Comparison of ENCODE assay signal across 27 mouse cellular contexts in genomic region chr4:89181656-89182055, GRCm38 (mm10). TPM values are rescaled to one million over a fixed set of nuclear protein-coding genes. Genes with fewer than 3 reads are reported as not detected.
DNase-seq lines count a peak whose midpoint lies in the region; ATAC-seq and TF ChIP-seq lines count a peak whose summit lies in the region.
"Had no signal": no experiment of that assay in that cellular context is flagged by ENCODE, and none has a peak within 500 bp of the region (broad histone marks: within the 10 kb centered on the region; RNA-seq: fewer than 3 reads in every experiment).

No protein-coding gene starts in this region.

- H3K36me3 ChIP-seq in embryonic facial prominence, embryonic 11.5 days (replicated peaks; ENCODE audit: control insufficient read depth, insufficient read depth, low read depth, low read length): peaks cover 4% of the 10 kb centered on the region
- H3K36me3 ChIP-seq in embryonic facial prominence, embryonic 10.5 days (replicated peaks): peaks cover 60% of the 10 kb centered on the region
- peaks cover 57% of the 10 kb centered on the region for H3K36me3 ChIP-seq in heart, embryonic 10.5 days
- no peaks in the 10 kb centered on the region for H3K36me3 ChIP-seq in heart, adult 2 months (ENCODE audit: control insufficient read depth, insufficient read depth, low read length)
- H3K36me3 ChIP-seq in stomach, postnatal 0 days (ENCODE audit: control insufficient read depth, insufficient read depth, low read length): peaks cover 3% of the 10 kb centered on the region; the same call in 1 of the 2 replicates
- H3K36me3 ChIP-seq: G1E had no signal

- H3K27me3 ChIP-seq in embryonic facial prominence, embryonic 11.5 days (ENCODE audit: control insufficient read depth, insufficient read depth, low read length): no peaks in the 10 kb centered on the region
- H3K27me3 ChIP-seq in embryonic facial prominence, embryonic 10.5 days (replicated peaks; ENCODE audit: low read depth, poor library complexity, severe bottlenecking): no peaks in the 10 kb centered on the region
- no peaks in the 10 kb centered on the region for H3K27me3 ChIP-seq in heart, embryonic 10.5 days (ENCODE audit: insufficient read depth, poor library complexity, severe bottlenecking)
- H3K27me3 ChIP-seq in heart, adult 2 months (ENCODE audit: control insufficient read depth, insufficient read depth, low read length): no peaks in the 10 kb centered on the region
- H3K27me3 ChIP-seq in stomach, postnatal 0 days (ENCODE audit: control insufficient read depth, insufficient read depth, low read length): no peaks in the 10 kb centered on the region
- H3K27me3 ChIP-seq: CH12.LX; embryonic facial prominence, embryonic 12.5 days; embryonic facial prominence, embryonic 15.5 days; forebrain, embryonic 12.5 days had no signal

- TF ChIP-seq EP300 in heart, adult 2 months (IDR thresholded peaks at IDR 0.05; ENCODE audit: insufficient read depth, low read depth, low read length): no peak
- no peak for TF ChIP-seq EP300 in stomach, postnatal 0 days (optimal IDR thresholded peaks at IDR 0.05)

- TF ChIP-seq CTCF in heart, adult 2 months (IDR thresholded peaks at IDR 0.05): no peak
- TF ChIP-seq CTCF in stomach, postnatal 0 days (IDR thresholded peaks at IDR 0.05; ENCODE audit: low read depth): no peak

- no peak for DNase-seq in embryonic facial prominence, embryonic 11.5 days (ENCODE audit: low spot score)
- DNase-seq in embryonic facial prominence, embryonic 10.5 days (ENCODE audit: low spot score): no peak
- peak; percentile 70 for DNase-seq in heart, embryonic 10.5 days (ENCODE audit: low spot score)
- no peak for DNase-seq in heart, adult 2 months
- DNase-seq in spleen, postnatal 4 days (ENCODE audit: low spot score in 2 of 2): peak; percentile 8 to 51
- DNase-seq in spleen, postnatal 36 days (ENCODE audit: low spot score in 2 of 2): no peak
- DNase-seq in stomach, postnatal 0 days (ENCODE audit: low spot score): no peak
- no peak for DNase-seq in cerebellum, adult 8-10 months
- DNase-seq: adrenal gland, adult 2 months; adrenal gland, postnatal 10 days; adrenal gland, postnatal 25 days; B cell, adult 2 months; cerebellum, adult 11 months; cerebellum, adult 18-20 months; cerebellum, adult 9-10 months; cerebellum, postnatal 10 days; cerebellum, postnatal 25 days had no signal

- no peak overlapping the region for H3K27ac ChIP-seq in embryonic facial prominence, embryonic 11.5 days (replicated peaks; ENCODE audit: low read depth, low read length)
- no peak overlapping the region for H3K27ac ChIP-seq in embryonic facial prominence, embryonic 10.5 days (replicated peaks)
- no peak overlapping the region for H3K27ac ChIP-seq in heart, embryonic 10.5 days
- H3K27ac ChIP-seq in heart, adult 2 months: no peak overlapping the region
- no peak overlapping the region for H3K27ac ChIP-seq in stomach, postnatal 0 days (replicated peaks)
- H3K27ac ChIP-seq: embryonic facial prominence, embryonic 12.5 days; embryonic facial prominence, embryonic 15.5 days; forebrain, embryonic 10.5 days; forebrain, embryonic 12.5 days had no signal

- TF ChIP-seq POLR2A in heart, adult 2 months (IDR thresholded peaks at IDR 0.05; ENCODE audit: insufficient read depth, low read depth, low read length): no peak

- no peak overlapping the region for H3K4me3 ChIP-seq in embryonic facial prominence, embryonic 11.5 days (ENCODE audit: low read depth, low read length)
- H3K4me3 ChIP-seq in embryonic facial prominence, embryonic 10.5 days: no peak overlapping the region
- H3K4me3 ChIP-seq in heart, embryonic 10.5 days: no peak overlapping the region
- H3K4me3 ChIP-seq in heart, adult 2 months: no peak overlapping the region
- H3K4me3 ChIP-seq in stomach, postnatal 0 days (ENCODE audit: low read depth, low read length): no peak overlapping the region
- H3K4me3 ChIP-seq: embryonic facial prominence, embryonic 12.5 days; embryonic facial prominence, embryonic 15.5 days; erythroblast, embryonic 14.5 days; forebrain, embryonic 10.5 days; forebrain, embryonic 12.5 days had no signal

- 98% methylated on average over 2 of the region's 2 CpGs for WGBS in embryonic facial prominence, embryonic 11.5 days
- 98% methylated on average over 2 of the region's 2 CpGs for WGBS in embryonic facial prominence, embryonic 10.5 days
- WGBS in heart, embryonic 10.5 days: 85% methylated on average over 2 of the region's 2 CpGs
- WGBS in heart, adult 2 months: 93% methylated on average over 2 of the region's 2 CpGs
- WGBS in stomach, postnatal 0 days: 98% methylated on average over 2 of the region's 2 CpGs

- ATAC-seq in embryonic facial prominence, embryonic 11.5 days (replicated peaks; ENCODE audit: insufficient number of reproducible peaks, low FRiP score, low TSS enrichment, low read depth): peak; percentile 29; the same call in 1 of the 2 replicates
- peak; percentile 21; the same call in 1 of the 2 replicates for ATAC-seq in stomach, postnatal 0 days (ENCODE audit: low FRiP score, low TSS enrichment)
- ATAC-seq: CD4-positive, CD25-positive, alpha-beta regulatory T cell, adult 4 months; forebrain, embryonic 14.5 days; forebrain, embryonic 16.5 days had no signal

- no peak overlapping the region for H3K9ac ChIP-seq in embryonic facial prominence, embryonic 11.5 days (replicated peaks; ENCODE audit: low read length)
- H3K9ac ChIP-seq in heart, adult 2 months (ENCODE audit: low read depth, low read length): no peak overlapping the region
- no peak overlapping the region for H3K9ac ChIP-seq in stomach, postnatal 0 days (ENCODE audit: low read length)
- H3K9ac ChIP-seq: embryonic facial prominence, embryonic 12.5 days; embryonic facial prominence, embryonic 15.5 days; forebrain, embryonic 12.5 days had no signal

- no peaks in the 10 kb centered on the region for H3K4me1 ChIP-seq in embryonic facial prominence, embryonic 11.5 days (ENCODE audit: control insufficient read depth, insufficient read depth, low read length)
- H3K4me1 ChIP-seq in embryonic facial prominence, embryonic 10.5 days: no peaks in the 10 kb centered on the region
- no peaks in the 10 kb centered on the region for H3K4me1 ChIP-seq in heart, embryonic 10.5 days
- no peaks in the 10 kb centered on the region for H3K4me1 ChIP-seq in heart, adult 2 months (ENCODE audit: control insufficient read depth, insufficient read depth, low read length)
- H3K4me1 ChIP-seq in stomach, postnatal 0 days (replicated peaks; ENCODE audit: control insufficient read depth, insufficient read depth): no peaks in the 10 kb centered on the region
- H3K4me1 ChIP-seq: embryonic facial prominence, embryonic 12.5 days; embryonic facial prominence, embryonic 15.5 days; forebrain, embryonic 10.5 days; forebrain, embryonic 12.5 days had no signal

- H3K79me2 ChIP-seq in heart, adult 2 months (replicated peaks; ENCODE audit: control insufficient read depth, insufficient read depth, low read length): no peaks in the 10 kb centered on the region

- intact Hi-C loops in heart, adult 2 months (cut with DNase I): no loop called here

- no peaks in the 10 kb centered on the region for H3K9me3 ChIP-seq in embryonic facial prominence, embryonic 11.5 days (replicated peaks; ENCODE audit: control insufficient read depth, low read length)
- no peaks in the 10 kb centered on the region for H3K9me3 ChIP-seq in embryonic facial prominence, embryonic 10.5 days
- H3K9me3 ChIP-seq in heart, embryonic 10.5 days: no peaks in the 10 kb centered on the region
- H3K9me3 ChIP-seq in stomach, postnatal 0 days (ENCODE audit: control insufficient read depth, low read length): no peaks in the 10 kb centered on the region
- H3K9me3 ChIP-seq: embryonic facial prominence, embryonic 12.5 days; embryonic facial prominence, embryonic 15.5 days; forebrain, embryonic 12.5 days had no signal

- H3K4me2 ChIP-seq in embryonic facial prominence, embryonic 11.5 days (ENCODE audit: low read depth, low read length): no peak overlapping the region
- no peak overlapping the region for H3K4me2 ChIP-seq in stomach, postnatal 0 days (replicated peaks; ENCODE audit: low read depth)
- H3K4me2 ChIP-seq: embryonic facial prominence, embryonic 12.5 days; embryonic facial prominence, embryonic 15.5 days; forebrain, embryonic 12.5 days had no signal

RNA-seq across cellular contexts. Expression of gene Mtap, which starts 44.7 kb away (rescaled TPM):
- polyA plus RNA-seq in embryonic facial prominence, embryonic 11.5 days (2014; fragmentation: Nextera tagmentation; extraction: Ambion mirVana): 134 and 143 TPM in 2 replicates
- polyA plus RNA-seq in embryonic facial prominence, embryonic 10.5 days (2016; fragmentation: Nextera tagmentation; extraction: Ambion mirVana): 129 and 137 TPM in 2 replicates
- polyA plus RNA-seq in heart, embryonic 10.5 days (2016; fragmentation: Nextera tagmentation; extraction: Ambion mirVana): 80.2 and 95.0 TPM in 2 replicates
- total RNA-seq in heart, adult 2 months (2021): 10 to 100 TPM; 19.8 to 22.0 TPM
- polyA plus RNA-seq in heart, adult 2 months (2012; rRNA removed): 8.3 and 14.0 TPM in 2 replicates
- 23.5 and 23.9 TPM in 2 replicates for polyA plus RNA-seq in stomach, postnatal 0 days (2015; fragmentation: Nextera tagmentation; extraction: Ambion mirVana)
- total RNA-seq: CH12.LX had no signal
- polyA plus RNA-seq: erythroblast, embryonic 14.5 days; G1E had no signal

Comparison
In these comparisons a context has a peak if more than half of its experiments do, and no peak if none do; other contexts are left out.
1. DNase-seq: peak in heart, embryonic 10.5 days (single experiment) and spleen, postnatal 4 days (2 of 2); none in embryonic facial prominence, embryonic 11.5 days (single experiment), embryonic facial prominence, embryonic 10.5 days (single experiment), heart, adult 2 months (0 of 2), spleen, postnatal 36 days (0 of 2), stomach, postnatal 0 days (single experiment) and cerebellum, adult 8-10 months (single experiment).